Mouse (Mus musculus) bone marrow, adult 2 months (tissue): ENCODE measurements around the gene Immp2l.

Experiments
- CTCF ChIP-seq: fragments of 200-500 bp; IDR thresholded peaks from 2 replicates; pipeline ENCODE4 v1.5.1; 2011; ENCODE audit warnings: low read length, control low read depth; ENCODE audit not compliant: control insufficient read depth, insufficient read depth
- POLR2A ChIP-seq: fragments of 200-500 bp; IDR thresholded peaks from 2 replicates; pipeline ENCODE4 v1.6.1; 2011; ENCODE audit warnings: low read depth, mild to moderate bottlenecking, control low read depth, low read length, borderline replicate concordance; ENCODE audit not compliant: control insufficient read depth

DNA sequence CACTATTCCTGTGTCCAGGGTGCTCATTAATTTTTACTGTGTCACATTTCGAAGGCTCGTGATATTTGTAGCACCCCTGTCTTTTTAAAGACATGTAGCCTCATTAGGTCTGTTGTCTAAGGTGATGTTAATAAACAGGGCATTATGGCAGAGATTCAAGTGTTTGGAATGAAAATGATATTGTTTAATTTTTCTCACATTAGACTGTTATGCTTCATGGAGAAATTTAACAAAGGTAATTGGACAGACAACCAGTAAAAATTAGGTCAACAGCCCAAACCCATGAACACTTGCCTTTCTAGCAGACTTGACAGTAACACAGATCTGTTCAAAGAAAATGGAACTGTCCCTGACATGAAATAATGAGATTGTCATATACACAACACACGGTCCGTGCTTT is 292.5 kb downstream of the Immp2l start:
- no peak for TF ChIP-seq POLR2A
- no peak for TF ChIP-seq CTCF
